Mouse (Mus musculus): Measurements from ENCODE around the gene Nudcd3. TPM values are rescaled to one million over a fixed set of nuclear protein-coding genes. Genes with fewer than 3 reads are reported as not detected.

Nudcd3 gene
- 100 to 1,000 TPM; 108 to 114 TPM for total RNA-seq (2021)

- peak; percentile 86 to 89 for DNase-seq
Observed at GRCm38 (mm10) chr11:6200087-6200569, at the start of gene Nudcd3. Nudcd3 (minus strand) TSS chr11:6200415.

GRCm38 (mm10) chr11:6244707-6245106 lies 44.5 kb upstream of the Nudcd3 start:
- no peak for DNase-seq

GRCm38 (mm10) chr11:6233025-6233424 lies 32.8 kb upstream of the Nudcd3 start:
- DNase-seq: no peak

GRCm38 (mm10) chr11:6230012-6230411 lies 29.8 kb upstream of the Nudcd3 start, which contains the start of gene Npc1l1:
Npc1l1 (minus strand) TSS chr11:6230143.
- DNase-seq: no peak

DNA sequence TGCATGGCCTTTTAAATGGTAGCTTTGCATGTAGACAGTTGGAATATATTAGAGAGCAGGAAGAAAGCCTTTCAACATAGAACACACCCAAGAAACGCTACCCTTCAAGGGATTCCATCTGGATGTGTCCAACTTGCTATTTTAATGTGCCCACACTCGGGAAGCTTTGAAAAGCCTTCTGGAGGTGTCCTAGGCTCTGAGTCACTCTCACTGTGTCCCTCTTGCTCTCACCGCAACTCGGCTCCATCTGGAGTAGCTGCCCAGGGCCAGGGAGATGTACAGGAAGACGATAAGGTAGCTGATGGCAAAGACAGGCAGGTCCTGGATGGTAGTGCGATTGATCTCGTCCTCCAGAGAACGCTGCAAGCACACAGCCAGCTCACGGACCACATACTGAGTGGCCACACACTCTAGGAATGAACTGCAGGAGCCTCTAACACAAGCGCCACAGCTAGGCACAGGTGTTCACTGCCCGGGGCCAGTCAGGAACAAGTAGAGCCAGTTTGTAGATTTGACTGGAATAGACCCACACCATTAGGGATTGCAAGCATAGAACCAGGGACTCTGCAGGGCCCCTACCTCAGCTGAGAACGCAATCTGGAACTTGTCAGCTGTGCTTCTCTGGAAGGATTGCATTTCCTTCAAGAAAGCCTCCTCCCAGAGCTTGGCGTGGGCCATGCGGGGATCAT lies 24.5 kb upstream of the Nudcd3 start:
- no peak for DNase-seq

DNA sequence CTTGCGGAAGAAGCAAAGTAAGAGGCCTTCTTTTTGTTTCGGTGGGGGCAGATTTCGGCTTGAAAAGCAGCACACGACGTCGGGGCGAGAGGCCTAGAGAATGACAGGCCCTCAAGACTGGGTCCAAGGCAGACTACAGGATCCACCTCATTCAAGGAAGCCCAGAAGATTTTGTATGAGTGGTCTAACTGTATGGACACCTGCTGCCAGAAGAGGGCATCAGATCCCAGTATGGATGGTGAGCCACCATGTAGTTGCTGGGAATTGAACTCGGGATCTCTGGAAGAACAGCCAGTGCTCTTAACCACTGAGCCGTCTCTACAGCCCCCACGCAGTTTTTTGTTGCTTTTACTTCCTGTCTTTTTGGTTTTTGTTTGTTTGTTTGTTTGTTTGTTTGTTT lies 22.0 kb upstream of the Nudcd3 start:
- no peak for DNase-seq

GRCm38 (mm10) chr11:6219967-6220366 lies 19.8 kb upstream of the Nudcd3 start:
- no peak for DNase-seq

DNA sequence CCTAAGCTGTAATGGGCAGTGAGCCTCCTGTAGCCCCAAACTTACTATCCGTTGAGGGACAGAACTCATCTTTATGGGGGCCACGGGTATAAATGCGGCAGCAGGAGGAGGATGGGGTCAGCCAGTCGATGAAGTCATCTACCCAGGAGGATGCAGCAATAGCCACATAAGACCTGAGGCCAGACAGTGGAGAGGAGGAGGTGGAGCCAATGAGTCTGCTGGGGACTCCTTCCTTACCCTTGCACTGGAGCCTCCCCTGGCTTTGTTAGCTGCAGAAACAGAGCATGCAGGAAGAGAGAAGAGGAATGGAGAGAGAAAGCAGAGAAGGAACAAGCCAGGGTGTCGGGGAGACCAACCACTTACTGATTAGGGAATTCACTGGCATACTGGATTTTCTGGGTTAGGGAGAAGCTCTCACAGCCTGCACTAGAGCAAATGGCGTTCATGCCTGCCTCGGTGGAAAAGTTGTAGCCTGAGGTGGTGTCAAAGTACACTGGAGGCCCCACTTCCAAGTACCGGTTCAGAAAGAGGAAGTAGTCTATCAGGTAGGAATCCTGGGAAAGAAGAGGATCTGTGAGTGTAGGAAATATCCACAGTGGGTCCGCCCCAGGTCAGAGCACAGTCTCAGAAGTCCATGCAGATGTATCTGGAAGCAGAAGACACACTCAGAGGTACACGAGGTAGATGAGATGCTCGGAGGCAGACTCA lies 18.1 kb upstream of the Nudcd3 start:
- no peak for DNase-seq

GRCm38 (mm10) chr11:6216834-6217233 lies 16.6 kb upstream of the Nudcd3 start:
- DNase-seq: no peak

GRCm38 (mm10) chr11:6208158-6208557 lies 7.9 kb upstream of the Nudcd3 start:
- no peak for DNase-seq

- DNase-seq: no peak
Observed at GRCm38 (mm10) chr11:6207090-6207489, 6.9 kb upstream of the Nudcd3 start.

- DNase-seq: no peak
Observed at GRCm38 (mm10) chr11:6200570-6200969, 355 bp upstream of the Nudcd3 start.

DNA sequence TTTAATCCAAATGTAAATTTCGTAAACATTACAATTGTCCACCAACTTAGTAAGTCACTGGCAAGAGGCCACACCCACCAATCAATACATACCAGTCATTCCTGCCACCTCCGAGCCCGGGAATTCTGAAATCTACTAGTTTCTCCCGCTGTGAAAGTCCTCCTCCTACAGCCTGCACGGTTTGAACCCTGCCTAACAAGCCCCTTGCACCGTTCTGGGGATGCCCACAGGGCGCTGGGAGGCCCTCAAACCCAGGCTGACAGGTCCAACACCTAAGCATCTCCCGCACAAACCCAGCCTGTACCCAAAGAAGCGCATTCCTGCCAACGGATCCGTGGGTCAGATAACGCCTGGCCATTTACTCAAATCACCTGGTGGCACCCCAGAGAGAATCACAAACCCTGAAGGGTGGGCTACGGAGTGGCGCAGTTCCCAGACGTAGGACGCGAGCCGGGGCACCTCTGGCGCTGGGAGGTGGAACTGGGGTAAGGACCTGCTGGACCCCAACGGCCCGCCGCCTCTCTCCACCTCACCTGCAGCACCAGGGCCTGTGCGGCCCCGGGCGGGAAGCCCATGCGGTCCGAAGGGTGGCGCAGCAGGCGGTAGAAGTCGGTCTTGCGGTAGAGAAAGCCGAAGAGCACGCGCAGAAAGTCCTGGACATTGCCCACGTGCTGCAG lies 667 bp downstream of the Nudcd3 start, which contains the start of gene A730071L15Rik:
Gene A730071L15Rik, plus strand, starts transcription at position 620 of the 677 bp plus-strand sequence.
- no peak for DNase-seq

DNA sequence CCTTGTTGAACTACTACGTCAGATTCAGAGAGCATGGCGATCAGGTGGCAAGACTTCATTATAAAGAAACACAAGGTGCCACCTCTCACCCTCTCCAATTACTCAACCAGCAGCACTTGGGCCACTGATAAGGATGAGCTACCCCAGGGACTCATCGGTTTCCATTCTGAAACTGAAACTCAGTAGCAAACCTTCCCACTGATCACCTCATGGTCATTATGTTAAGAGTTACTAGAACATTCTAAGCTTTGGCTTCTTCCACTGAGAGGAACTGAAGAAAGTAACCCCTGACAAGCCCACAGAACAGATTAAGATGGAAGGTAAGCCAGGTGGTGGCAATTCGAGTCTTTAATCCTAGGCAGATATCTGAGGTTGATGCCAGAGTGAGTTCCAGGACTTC lies 1.8 kb downstream of the Nudcd3 start:
- DNase-seq: no peak

- DNase-seq: no peak
Observed at GRCm38 (mm10) chr11:6196780-6197179, 3.4 kb downstream of the Nudcd3 start.

- peak; percentile 91 to 92 for DNase-seq
Observed at GRCm38 (mm10) chr11:6187878-6188277, 12.3 kb downstream of the Nudcd3 start.

DNA sequence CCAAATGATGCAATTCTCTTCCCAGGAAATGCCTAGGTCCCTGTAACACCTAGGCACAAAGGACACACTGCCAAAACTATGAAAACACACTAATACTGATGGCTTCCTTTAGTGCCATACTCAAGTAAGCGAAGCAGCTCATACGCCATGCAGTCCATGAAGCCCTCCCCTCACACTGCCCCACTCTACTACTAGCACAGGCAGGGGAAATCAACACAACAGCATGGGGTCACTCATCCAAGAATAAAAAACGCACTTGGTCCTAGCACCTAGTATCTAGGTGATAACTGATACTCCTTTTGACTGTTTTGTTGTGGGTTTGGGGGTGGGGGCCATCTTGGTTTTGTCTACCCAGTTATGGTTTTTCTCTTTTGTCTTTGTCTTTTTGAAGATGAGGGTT lies 12.8 kb downstream of the Nudcd3 start:
- no peak for DNase-seq

DNA sequence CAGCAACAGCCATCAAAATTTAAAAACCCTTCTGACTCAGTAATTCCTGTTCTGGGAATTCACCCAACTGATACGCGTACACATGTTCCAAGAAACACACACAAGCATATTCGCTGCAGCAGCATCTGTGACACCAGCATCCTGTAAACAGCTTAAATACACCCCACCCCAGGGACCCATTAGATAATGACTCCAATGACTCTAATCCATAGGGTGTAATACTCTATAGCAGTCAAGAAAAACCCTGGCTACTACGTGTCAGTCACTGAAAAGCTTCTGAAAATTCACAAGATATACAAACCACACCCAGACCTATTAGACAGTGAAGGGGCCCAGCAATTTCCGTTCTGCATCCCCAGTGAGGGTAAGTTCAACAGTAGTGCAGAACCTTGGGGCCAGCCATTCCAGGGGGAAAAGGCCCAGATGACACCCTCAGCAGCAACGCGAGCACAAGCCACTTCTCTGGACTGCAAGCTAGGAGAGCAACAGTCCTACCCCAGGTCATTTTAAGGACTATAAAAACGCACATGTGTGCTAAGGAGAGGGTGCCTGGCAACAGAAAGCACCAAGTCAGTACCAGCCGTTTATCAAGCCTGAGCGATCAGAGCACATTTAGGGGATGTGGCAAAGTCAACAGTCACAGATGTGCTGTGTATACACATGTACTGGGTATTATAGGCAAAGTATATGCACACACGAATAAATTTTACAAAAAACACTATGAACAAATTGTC lies 15.8 kb downstream of the Nudcd3 start:
- peak in 1 of 2 experiments; percentile 22 for DNase-seq

GRCm38 (mm10) chr11:6183246-6183645 lies 17.0 kb downstream of the Nudcd3 start:
- no peak for DNase-seq

GRCm38 (mm10) chr11:6180811-6181399 lies 19.3 kb downstream of the Nudcd3 start:
- DNase-seq: no peak

GRCm38 (mm10) chr11:6179194-6179593 lies 21.0 kb downstream of the Nudcd3 start:
- DNase-seq: peak in 1 of 2 experiments; percentile 31

- DNase-seq: peak in 1 of 2 experiments; percentile 37
Observed at GRCm38 (mm10) chr11:6178673-6179166, 21.5 kb downstream of the Nudcd3 start.
